Mouse (Mus musculus) MEL (cell line): ENCODE measurements around the gene Trim63. TPM values are rescaled to one million over a fixed set of nuclear protein-coding genes. Genes with fewer than 3 reads are reported as not detected.

Experiments
- DNase-seq: peaks from one replicate; pipeline ENCODE4 v3.0.0; 2011; ENCODE audit warnings: low read depth, low spot score
- H3K27ac ChIP-seq: 2 replicates; pipeline ENCODE4 v1.5.1; 2012; ENCODE audit warnings: low read depth, mild to moderate bottlenecking, control low read depth, low read length, moderate library complexity; ENCODE audit not compliant: control insufficient read depth
- H3K27me3 ChIP-seq, 2 experiments: fragments of 150-350 bp in 1 of 2; sonication (generic) in 1 of 2; 2 replicates each; pipeline ENCODE4 v1.6.1; 2012; ENCODE audit warnings: low read length in 2 of 2, mild to moderate bottlenecking in 2 of 2, improper control_type of control experiment in 1 of 2, moderate library complexity in 1 of 2; ENCODE audit not compliant: insufficient read depth in 2 of 2, control insufficient read depth in 1 of 2
- H3K36me3 ChIP-seq, 2 experiments: 2 replicates each; pipeline ENCODE4 v1.6.1; 2012 to 2014; ENCODE audit warnings: low read length in 2 of 2, improper control_type of control experiment in 1 of 2, inconsistent platforms in 1 of 2, mild to moderate bottlenecking in 1 of 2; ENCODE audit not compliant: insufficient read depth in 2 of 2, control insufficient read depth in 1 of 2
- H3K4me1 ChIP-seq, 2 experiments: fragments of 150-350 bp in 1 of 2; sonication (generic) in 1 of 2; 2 replicates each; pipeline ENCODE4 v1.6.1; 2012; ENCODE audit warnings: low read length in 2 of 2, improper control_type of control experiment in 1 of 2, mild to moderate bottlenecking in 1 of 2; ENCODE audit not compliant: insufficient read depth in 2 of 2, control insufficient read depth in 1 of 2
- H3K4me3 ChIP-seq, 2 experiments: fragments of 150-350 bp in 1 of 2; sonication (generic) in 1 of 2; 2 replicates each; pipeline ENCODE4 v1.5.1; 2012; ENCODE audit warnings: low read depth in 2 of 2, low read length in 2 of 2, mild to moderate bottlenecking in 2 of 2, moderate library complexity in 2 of 2, control low read depth in 1 of 2, improper control_type of control experiment in 1 of 2; ENCODE audit not compliant: control insufficient read depth in 1 of 2, insufficient read depth in 1 of 2
- H3K79me2 ChIP-seq: 2 replicates; pipeline ENCODE4 v1.6.1; 2012; ENCODE audit warnings: mild to moderate bottlenecking, low read length, moderate library complexity; ENCODE audit not compliant: control insufficient read depth, poor library complexity, insufficient read depth
- H3K9ac ChIP-seq: 2 replicates; pipeline ENCODE4 v1.6.1; 2012; ENCODE audit warnings: low read depth, mild to moderate bottlenecking, control low read depth, low read length, moderate library complexity; ENCODE audit not compliant: control insufficient read depth, poor library complexity, severe bottlenecking
- H3K9me3 ChIP-seq: fragments of 150-350 bp; sonication (generic); replicated peaks from 2 replicates; pipeline ENCODE4 v1.6.1; 2012; ENCODE audit warnings: mild to moderate bottlenecking, low read length, improper control_type of control experiment, moderate library complexity; ENCODE audit not compliant: insufficient read depth
- CHD2 ChIP-seq: IDR thresholded peaks from 2 replicates; pipeline ENCODE4 v1.6.1; 2011; ENCODE audit warnings: low read length, improper control_type of control experiment
- E2F4 ChIP-seq: IDR thresholded peaks from 2 replicates; pipeline ENCODE4 v1.6.1; 2011; ENCODE audit warnings: low read depth, low read length, improper control_type of control experiment, borderline replicate concordance
- ELF1 ChIP-seq: IDR thresholded peaks from 2 replicates; pipeline ENCODE4 v1.6.1; 2014; ENCODE audit warnings: low read depth, mild to moderate bottlenecking, inconsistent platforms, low read length, improper control_type of control experiment, moderate library complexity
- EP300 ChIP-seq, 2 experiments: IDR thresholded peaks; 2 replicates each; pipeline ENCODE4 v1.6.1; 2011; ENCODE audit warnings: improper control_type of control experiment in 2 of 2, low read length in 2 of 2, low read depth in 1 of 2, mild to moderate bottlenecking in 1 of 2
- ETS1 ChIP-seq: IDR thresholded peaks from 2 replicates; pipeline ENCODE4 v1.6.1; 2012; ENCODE audit warnings: low read depth, mild to moderate bottlenecking, inconsistent platforms, low read length, improper control_type of control experiment, moderate library complexity
- GATA1 ChIP-seq: IDR thresholded peaks from 2 replicates; pipeline ENCODE4 v1.6.1; 2011; ENCODE audit warnings: low read depth, low read length, improper control_type of control experiment
- MXI1 ChIP-seq: IDR thresholded peaks from 2 replicates; pipeline ENCODE4 v1.6.1; 2011; ENCODE audit warnings: mild to moderate bottlenecking, low read depth, low read length, improper control_type of control experiment
- MYB ChIP-seq: IDR thresholded peaks from 2 replicates; pipeline ENCODE4 v1.6.1; 2011; ENCODE audit warnings: mild to moderate bottlenecking, low read depth, low read length, improper control_type of control experiment
- NRF1 ChIP-seq: IDR thresholded peaks from 2 replicates; pipeline ENCODE4 v1.6.1; 2014; ENCODE audit warnings: low read depth, mild to moderate bottlenecking, inconsistent platforms, low read length, improper control_type of control experiment, moderate library complexity; ENCODE audit not compliant: poor library complexity, insufficient read depth, severe bottlenecking
- POLR2A ChIP-seq, 2 experiments: IDR thresholded peaks; 2 replicates each; pipeline ENCODE4 v1.6.1; 2011 to 2012; ENCODE audit warnings: low read length in 2 of 2, mild to moderate bottlenecking in 2 of 2, control low read depth in 1 of 2, improper control_type of control experiment in 1 of 2, low read depth in 1 of 2, moderate library complexity in 1 of 2; ENCODE audit not compliant: control insufficient read depth in 1 of 2, insufficient read depth in 1 of 2, poor library complexity in 1 of 2
- POLR2AphosphoS5 ChIP-seq: IDR thresholded peaks from 2 replicates; pipeline ENCODE4 v1.6.1; 2012; ENCODE audit warnings: low read depth, borderline replicate concordance, mild to moderate bottlenecking, inconsistent platforms, low read length, moderate library complexity, mixed read lengths
- RCOR1 ChIP-seq: IDR thresholded peaks from 2 replicates; pipeline ENCODE4 v1.6.1; 2012; ENCODE audit warnings: low read depth, mild to moderate bottlenecking, inconsistent platforms, low read length, improper control_type of control experiment
- SIN3A ChIP-seq: IDR thresholded peaks from 2 replicates; pipeline ENCODE4 v1.6.1; 2012; ENCODE audit warnings: low read length, improper control_type of control experiment, inconsistent platforms
- SMC3 ChIP-seq: IDR thresholded peaks from 2 replicates; pipeline ENCODE4 v1.6.1; 2011; ENCODE audit warnings: low read depth, low read length, improper control_type of control experiment
- TBP ChIP-seq: IDR thresholded peaks from 2 replicates; pipeline ENCODE4 v1.8.0; 2011; ENCODE audit warnings: low read depth, low read length, improper control_type of control experiment
- TCF12 ChIP-seq: IDR thresholded peaks from 2 replicates; pipeline ENCODE4 v1.6.1; 2014; ENCODE audit warnings: low read depth, mild to moderate bottlenecking, inconsistent platforms, low read length, improper control_type of control experiment, moderate library complexity
- USF1 ChIP-seq: IDR thresholded peaks from 2 replicates; pipeline ENCODE4 v1.6.1; 2014; ENCODE audit warnings: low read depth, mild to moderate bottlenecking, inconsistent platforms, low read length, improper control_type of control experiment, moderate library complexity
- USF2 ChIP-seq, 2 experiments: IDR thresholded peaks; 2 replicates each; pipeline ENCODE4 v1.6.1; 2011 to 2012; ENCODE audit warnings: improper control_type of control experiment in 2 of 2, low read length in 2 of 2, borderline replicate concordance in 1 of 2, inconsistent platforms in 1 of 2, low read depth in 1 of 2, mild to moderate bottlenecking in 1 of 2; ENCODE audit not compliant: insufficient read depth in 1 of 2
- polyA plus RNA-seq, 2 experiments: library from polyadenylated mRNA; stranded (reverse) in 1 of 2; unstranded in 1 of 2; fragments of >175 nt in 1 of 2; fragments of >200 nt in 1 of 2; gene quantifications; 2 replicates each; pipeline versions ENCODE4 v1.2.1 to v1.2.4; 2012; ENCODE audit warnings: low replicate concordance in 2 of 2, low read depth in 1 of 2; ENCODE audit not compliant: insufficient read length in 2 of 2, insufficient read depth in 1 of 2, missing spikeins in 1 of 2
- total RNA-seq: library from RNA; depleted of rRNA; stranded (reverse); fragments of 300-350 nt; gene quantifications from 2 replicates; pipeline ENCODE4 v1.2.3, GENCODE M21; 2012

Trim63 gene
- total and polyA plus RNA-seq, 3 experiments = not detected

DNA sequence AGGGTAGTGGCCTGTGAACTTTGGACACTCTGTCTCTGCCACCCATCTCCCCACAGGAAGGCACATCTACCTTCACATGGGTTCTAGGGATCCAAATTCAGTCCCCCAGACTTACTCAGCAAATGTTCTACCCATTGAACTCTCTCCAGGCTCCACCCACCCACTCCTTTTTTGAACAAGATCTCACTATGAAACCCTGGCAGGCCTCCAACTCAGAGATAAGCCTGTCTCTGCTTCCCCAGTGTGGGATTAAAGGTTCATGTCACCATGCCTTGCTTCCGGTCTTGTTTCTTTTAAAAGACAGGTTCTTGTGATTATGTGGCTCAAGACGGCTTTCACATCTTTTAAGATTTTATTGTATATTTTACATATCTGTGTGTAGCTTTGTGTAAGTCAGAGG, 30.0 kb upstream of the Trim63 start (continued):
- TF ChIP-seq POLR2AphosphoS5 (no peak), TCF12 (peak; percentile 31; the same call in 1 of the 2 replicates), ETS1 (peak; percentile 70), RCOR1 (peak; percentile 37; the same call in 1 of the 2 replicates), SIN3A (peak; percentile 84), MYB (no peak), CHD2 (no peak), NRF1 (no peak)

DNA sequence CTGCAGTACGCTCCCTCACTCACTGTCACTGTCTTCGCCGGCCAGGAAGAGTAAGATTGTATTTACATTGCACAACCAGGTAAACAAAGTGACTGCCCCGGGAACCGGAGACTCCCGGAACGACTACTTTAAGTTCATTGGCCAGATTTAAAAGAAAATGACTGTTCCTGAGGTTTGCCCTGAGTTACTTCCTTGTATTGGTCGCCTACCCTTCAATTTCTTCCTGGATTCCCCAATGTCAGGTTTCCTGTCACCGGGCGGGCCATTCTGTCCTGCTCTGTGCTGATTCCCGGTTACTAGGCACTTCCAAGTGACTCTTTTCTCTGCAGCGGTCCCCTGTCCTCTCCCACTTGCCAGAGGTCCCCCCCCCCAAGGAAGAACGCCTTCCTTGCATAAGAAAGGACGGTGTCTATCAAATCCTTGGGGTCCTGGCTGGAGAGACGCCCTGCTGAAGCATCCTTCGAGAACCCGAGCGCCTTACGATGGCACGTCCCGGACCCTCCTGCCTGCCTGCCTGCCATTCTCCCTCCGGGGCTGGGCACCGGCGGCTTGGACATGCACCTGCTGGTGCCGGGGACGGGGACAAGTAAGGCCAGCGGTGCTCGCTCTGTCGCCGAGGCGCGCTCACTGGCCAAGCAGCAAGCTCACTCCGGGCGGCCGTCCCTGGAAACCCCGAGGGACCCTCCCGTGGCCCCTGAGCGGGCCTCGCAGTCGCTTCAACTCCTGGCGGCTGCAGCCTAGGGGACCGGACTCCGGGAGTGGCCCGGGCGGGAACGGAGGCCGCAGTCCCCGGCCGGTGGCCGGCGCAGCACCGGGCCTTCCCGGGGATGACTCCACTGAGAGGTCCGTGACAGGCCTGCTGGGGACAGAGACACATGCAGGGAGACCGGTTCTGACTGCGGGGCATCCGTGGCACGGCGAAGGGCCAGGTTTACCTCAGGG, 28.4 kb upstream of the Trim63 start:
- Histone ChIP-seq H3K4me3 (peak overlapping the region; percentile 96 to 97), H3K27me3 (no peaks in the 10 kb centered on the region), H3K4me1 (peaks cover 2 to 21% of the 10 kb centered on the region in 2 experiments; a peak in 3 of 4 replicates), H3K79me2 (peaks cover 15% of the 10 kb centered on the region), H3K9ac (peak overlapping the region; percentile 99), H3K27ac (peak overlapping the region; percentile 73), H3K36me3 (peaks cover 8 to 24% of the 10 kb centered on the region in 2 experiments), H3K9me3 (no peaks in the 10 kb centered on the region)
- peak; percentile 64 for DNase-seq
- TF ChIP-seq USF1 (no peak), E2F4 (no peak), SMC3 (no peak), TBP (0 out of 2 replicates have a peak, but pooled peaks have one; percentile 32), EP300 (IDR thresholded peaks at IDR 0.05; ENCODE audit: low read depth in 1 of 2, low read length in 2 of 2) (no peak), TCF12 (no peak), POLR2A (IDR thresholded peaks at IDR 0.05; ENCODE audit: control insufficient read depth in 1 of 2, insufficient read depth in 1 of 2, low read depth in 1 of 2, low read length in 2 of 2, poor library complexity in 1 of 2) (no peak), MXI1 (no peak), NRF1 (no peak), SIN3A (peak; percentile 27; the same call in 1 of the 2 replicates), USF2 (IDR thresholded peaks at IDR 0.05; ENCODE audit: borderline replicate concordance in 1 of 2, insufficient read depth in 1 of 2, low read depth in 1 of 2, low read length in 2 of 2) (no peak), GATA1 (no peak), ELF1 (peak; percentile 41; the same call in 1 of the 2 replicates)
